Mouse (Mus musculus) kidney, postnatal 14 days (tissue): ENCODE results near the gene Prrg1.
A peak's percentile ranks its signal among the peaks of the same experiment; 100 is the strongest.
"Not testable (repeated sequence)": the region's sequence is repeated elsewhere in the genome, so short reads cannot be mapped to it uniquely, and the experiment has no call there.

Experiments used
- DNase-seq: peaks from one replicate; pipeline ENCODE4 v3.0.0; 2022; ENCODE audit warnings: mixed read lengths

Gene Prrg1

DNA sequence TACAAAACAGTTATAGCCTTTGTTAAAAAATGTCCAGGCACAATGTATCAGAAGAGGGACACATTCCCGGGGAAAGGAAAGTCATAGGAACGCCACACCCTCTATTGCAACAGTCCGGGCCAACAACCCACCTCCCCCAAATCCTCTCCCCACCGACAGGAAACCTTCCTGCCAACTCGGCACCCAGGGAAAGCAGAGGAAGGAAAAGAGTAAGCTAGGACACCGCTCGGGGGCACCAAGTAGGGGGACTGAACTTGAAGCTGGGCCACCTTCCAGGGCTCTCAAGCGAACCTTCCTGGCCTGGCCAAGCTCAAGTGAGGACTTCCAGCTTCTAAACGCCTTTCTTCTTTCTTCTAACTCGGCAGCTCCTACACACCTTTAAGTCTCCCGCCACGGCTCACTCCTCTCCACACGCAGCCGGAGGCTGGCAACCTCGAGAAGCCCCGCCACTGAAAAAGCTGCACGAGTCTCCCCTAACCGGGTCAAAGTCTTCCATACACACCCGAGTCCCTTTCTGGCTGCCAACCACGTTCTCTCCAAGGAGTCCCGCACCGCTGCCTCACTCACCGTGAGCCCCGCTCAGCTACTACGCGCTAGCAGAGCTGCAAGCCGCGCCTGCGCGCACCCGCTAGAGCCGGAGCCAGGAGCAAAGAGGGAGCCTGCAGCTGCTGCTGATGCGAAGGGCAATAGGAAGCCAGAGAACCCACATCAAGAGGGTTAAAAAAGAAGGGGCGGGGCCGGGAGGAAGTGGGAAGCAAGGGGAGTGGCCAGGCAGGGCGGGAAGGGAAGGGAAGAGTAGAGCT is at the start of gene Prrg1:
Gene Prrg1, minus strand, starts transcription at position 695 of the 803 bp plus-strand sequence.
- DNase-seq, result peak; percentile 84

DNA sequence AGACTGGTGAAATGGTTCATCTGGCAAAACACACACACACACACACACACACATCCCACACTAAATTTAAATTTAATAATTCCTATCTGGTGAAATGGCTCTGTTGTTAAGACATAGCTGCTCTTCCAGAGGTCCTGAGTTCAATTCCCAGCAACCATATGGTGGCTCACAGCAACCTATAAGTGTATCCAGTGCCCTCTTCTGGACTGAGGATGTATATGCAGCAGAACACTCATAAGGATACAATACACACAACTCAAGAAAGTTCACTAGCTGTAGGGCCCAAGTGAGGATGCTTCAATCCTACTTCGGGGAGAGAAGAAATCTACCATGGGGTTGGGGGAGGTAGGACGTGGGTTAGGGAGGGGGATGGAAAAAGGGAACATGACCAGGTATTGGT is 22.1 kb upstream of the Prrg1 start:
- DNase-seq, result no peak

DNA sequence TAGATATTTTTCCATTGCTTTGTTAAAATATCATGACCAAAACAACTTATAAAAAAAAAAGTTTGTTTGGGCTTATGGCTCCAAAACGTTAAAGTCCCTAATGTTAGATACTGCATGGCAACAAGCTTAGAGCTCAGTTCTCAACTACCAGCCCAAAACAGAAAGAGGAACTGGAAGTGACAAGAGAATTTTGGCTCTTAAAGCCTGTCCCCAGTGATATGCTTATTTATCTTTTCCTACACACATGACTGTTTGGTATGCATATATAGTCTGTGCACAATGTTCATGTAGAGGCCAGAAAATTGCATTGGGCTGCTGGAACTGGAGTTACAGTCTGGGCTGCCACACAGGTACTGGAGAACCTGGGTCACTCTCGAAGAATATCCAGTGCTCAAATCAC is 9.4 kb upstream of the Prrg1 start:
- DNase-seq, result no peak

DNA sequence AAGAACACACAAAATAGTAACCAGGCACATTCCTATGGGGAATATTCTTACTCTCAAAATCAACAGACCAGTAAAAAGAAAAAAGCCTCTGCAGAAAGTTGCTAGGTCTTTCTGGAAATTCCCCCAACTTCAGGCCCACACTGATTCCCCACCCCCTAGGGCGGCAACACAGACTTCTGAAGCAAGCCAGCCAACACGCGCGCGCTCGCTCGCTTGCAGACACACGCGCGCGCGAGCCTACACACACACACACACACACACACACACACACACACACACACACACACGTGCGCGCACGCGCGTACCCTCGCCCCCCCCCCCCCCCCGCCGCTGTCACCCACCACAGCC is 868 bp downstream of the Prrg1 start:
- peak; percentile 70 for DNase-seq

DNA sequence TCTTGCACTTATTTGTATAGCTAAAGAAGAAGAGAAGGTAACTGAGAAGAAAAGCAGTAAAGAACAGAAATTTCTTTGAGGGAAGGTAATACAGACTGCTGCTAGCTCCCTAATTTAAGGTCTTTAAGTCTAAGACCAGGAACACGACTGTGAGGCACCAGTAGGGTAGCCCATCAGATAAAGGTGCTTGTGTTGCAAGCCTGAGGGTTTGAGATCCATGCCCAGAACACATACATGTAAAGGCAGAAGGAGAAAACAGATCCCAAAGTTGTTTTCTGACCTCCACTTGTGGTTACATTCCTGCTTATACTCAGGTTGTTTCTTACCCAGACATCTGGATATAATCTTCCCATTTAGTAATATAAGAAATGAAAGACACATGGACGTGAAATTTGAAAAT is 20.2 kb downstream of the Prrg1 start:
- no peak for DNase-seq

DNA sequence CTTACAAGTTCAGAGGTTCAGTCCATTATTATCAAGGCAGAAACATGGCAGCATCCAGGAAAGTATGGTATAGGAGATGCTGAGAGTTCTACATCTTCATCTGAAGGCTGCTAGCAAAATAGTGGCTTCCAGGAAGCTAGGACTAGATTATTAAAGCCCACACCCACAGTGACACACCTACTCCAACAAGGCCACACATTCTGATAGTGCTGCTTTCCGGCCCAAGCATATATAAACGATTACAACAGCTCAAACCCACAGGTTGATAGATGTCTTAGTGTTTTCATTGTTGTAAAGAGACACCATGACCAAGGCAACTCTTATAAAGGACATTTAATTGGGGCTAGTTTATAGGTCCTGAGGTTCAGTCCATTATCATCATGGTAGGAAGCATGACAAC is 30.3 kb downstream of the Prrg1 start:
- no peak for DNase-seq

DNA sequence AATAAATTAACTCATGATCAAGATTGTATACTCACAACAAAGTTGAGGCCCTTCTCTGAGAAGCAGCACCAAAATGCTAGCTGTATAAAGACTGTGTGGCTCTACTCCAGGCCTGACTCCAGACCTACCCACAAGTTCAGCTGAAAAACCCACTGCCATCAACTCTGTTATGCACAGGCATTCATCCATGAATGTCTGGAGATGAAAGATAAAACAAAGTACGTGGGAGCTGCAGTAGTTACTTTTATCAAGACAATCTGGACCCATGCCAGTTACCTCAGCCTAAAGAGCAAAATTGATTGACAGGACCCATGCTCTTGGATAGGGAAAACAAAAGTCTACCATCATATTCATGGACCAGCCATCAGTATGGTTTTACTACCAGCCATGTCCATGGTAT is 31.0 kb downstream of the Prrg1 start:
- DNase-seq, result no peak

DNA sequence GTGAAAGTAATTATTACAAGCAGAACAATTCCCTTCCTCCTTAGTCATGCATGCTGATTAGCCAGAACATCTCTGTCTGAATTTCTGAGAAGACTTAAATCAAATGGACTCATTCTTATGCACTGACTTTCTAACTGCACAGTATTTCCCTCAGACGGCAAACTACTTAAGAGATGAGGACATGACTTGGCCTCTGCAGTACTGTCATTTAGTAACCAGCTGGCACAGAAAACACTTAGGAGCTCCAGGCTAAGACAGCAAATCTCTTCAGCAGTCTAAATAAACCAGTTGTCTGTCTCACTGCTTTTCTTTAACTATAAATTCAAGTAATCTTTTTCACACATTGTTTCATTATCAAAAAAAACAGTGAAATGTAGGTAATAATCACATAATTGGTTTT is 36.0 kb downstream of the Prrg1 start:
- peak; percentile 7 for DNase-seq

DNA sequence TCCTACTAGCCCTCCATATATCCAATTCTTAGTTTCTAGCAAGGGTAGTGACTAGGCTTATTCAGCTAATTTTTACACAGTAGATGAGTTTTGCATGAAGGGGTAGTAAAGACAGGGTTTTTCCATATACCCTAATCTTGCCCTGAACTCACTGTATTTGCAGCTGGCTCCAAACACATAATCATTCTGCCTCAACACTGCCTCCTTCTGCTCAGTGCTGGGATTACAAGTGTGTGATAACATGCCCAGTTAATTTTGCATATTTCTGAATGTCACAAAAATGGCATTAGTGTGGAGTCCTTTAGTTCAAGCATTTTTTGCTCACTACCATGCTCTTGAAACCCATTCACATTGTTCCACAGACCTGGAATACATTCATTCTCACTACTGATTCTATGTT is 44.0 kb downstream of the Prrg1 start:
- DNase-seq, result no peak

DNA sequence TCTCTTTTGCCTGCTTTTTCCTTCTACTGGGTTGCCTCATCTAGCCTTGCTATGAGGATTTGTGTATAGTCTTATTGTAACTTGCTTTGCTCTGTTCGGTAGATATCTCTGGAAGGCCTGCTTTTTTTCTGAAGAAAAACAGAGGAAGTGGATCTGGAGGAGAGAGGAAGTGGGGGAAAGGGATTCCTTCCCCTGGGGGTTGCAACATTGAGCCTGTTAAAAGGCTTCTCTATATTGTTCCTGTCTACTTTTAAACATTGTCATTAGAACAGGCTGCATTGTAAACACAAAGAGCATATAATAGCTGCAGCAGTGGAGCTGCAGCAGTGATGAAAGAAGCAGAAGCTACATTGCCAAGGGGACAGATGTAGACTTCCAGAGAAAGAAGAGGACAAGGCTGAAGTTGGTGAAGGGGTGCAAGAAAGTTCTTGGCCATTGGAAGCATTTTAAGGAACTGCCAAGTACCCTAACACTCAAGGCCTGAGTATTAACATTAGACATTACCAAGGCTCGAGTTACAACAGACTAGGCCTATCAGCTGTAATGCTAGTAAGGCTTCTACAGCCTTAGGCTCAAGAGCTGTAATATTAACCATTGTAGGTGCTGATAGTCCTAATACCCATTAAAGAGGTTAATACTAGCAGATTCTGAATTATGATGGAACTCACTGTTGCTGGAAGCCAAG is 44.9 kb downstream of the Prrg1 start:
- no peak for DNase-seq

DNA sequence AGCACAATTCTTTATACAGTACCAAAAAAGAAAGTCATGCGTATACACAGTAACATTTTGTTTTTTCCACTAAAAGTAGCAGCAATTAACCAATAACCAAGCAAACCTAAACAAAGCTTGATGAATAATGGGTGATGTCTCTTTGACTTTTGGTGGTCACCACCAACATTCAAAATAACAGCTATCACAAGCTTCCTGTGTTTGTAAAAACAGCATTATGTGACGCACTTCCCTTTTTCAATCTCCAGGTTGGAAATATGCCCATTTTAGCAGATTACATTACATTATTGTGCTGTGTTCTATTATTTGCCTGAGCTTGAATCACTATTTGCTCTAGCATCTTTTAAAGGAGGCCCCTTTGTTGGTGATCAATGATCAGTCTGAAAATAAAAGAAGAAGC is 65.4 kb downstream of the Prrg1 start:
- DNase-seq, result no peak

DNA sequence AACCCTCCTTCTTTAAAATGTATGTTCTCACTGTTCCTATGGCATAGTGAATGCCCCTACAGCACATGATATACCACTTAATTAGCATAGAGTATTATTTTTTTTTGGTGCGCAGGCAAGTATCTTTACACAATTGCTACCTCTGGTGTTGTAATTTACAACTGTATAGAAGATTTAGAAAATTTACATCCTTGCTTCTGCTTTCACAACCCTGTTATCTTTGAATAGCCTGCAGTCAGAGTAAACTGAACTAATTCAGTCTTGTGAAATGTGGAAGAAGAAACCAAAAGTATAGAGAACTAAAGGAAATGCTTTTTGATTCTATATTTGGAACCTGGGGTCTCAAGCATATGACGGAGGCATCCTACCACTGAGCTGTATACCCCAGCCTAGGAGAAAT is 100.7 kb downstream of the Prrg1 start:
- DNase-seq, result no peak

DNA sequence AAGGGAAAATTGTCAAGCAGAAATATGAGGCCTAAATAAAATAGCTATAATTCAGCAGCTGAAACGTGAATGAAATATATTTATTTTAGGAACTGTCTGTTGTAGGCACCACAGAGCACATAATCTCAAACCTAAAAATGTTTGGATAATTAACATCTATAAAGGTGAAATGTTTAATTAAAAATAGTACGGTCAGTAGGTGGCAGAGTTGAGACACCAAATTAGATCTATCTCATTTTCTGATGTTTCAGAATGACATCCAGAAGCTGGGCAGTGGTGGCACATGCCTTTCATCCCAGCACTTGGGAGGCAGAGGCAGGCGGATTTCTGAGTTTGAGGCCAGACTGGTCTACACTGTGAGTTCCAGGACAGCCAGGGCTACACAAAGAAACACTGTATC is 104.0 kb downstream of the Prrg1 start:
- no peak for DNase-seq

DNA sequence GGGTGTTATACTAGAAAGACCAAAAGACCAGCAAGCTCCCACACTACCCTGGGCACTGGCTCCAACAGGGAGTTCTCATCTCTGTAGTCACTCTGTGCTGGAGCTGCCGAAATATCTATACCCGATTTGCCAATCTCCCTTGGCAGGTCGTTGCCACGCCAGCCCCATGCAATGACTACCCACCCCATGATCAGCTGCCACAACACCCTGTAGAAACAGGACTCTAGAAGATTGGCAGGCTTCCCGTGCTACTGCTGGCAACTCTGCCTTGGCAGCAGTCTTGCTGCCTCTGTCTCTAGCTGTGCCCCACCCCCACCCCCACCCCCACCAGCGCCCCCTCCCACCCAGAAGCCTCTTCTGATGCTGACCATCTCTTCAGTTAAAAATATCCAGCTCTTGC is 149.3 kb downstream of the Prrg1 start:
- no peak for DNase-seq

DNA sequence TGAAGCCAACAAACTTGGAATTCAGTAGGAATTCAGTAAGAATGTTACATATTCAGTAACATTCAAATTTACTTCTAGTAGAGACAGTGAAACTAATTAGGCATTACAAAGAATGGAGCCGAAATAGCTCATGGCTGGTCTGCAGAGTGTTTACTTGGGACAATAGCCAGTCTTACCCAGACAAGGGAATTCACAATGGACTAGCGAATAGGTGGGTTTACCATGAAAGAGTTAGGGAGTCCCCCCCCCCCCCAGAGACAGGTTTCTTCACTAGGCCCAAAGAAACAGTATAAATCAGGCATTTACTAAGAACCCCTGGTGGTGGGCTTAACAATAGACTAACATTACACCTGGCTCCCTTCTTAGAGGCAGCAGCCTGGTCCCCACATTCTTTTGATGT is 180.3 kb downstream of the Prrg1 start:
- DNase-seq, result not testable (repeated sequence)
